Mouse (Mus musculus) erythroblast, embryonic 14.5 days (primary cell): ENCODE measurements around the gene Srrm1.

Experiments
- GATA1 ChIP-seq: IDR thresholded peaks from 2 replicates; pipeline ENCODE4 v1.6.1; 2012; ENCODE audit warnings: low read length, inconsistent platforms, mixed read lengths
- TAL1 ChIP-seq: IDR thresholded peaks from 3 replicates; pipeline ENCODE4 v1.6.1; 2012; ENCODE audit warnings: low read length, inconsistent platforms, mixed read lengths

GRCm38 (mm10) chr4:135315287-135315686 lies 37.8 kb downstream of the Srrm1 start:
- TF ChIP-seq TAL1 (no peak), GATA1 (no peak)
